Mouse (Mus musculus): ENCODE results near the gene Kif5c. TPM values are rescaled to one million over a fixed set of nuclear protein-coding genes. Genes with fewer than 3 reads are reported as not detected.
A peak's percentile ranks its signal among the peaks of the same experiment; 100 is the strongest.

Kif5c gene
- total and polyA plus RNA-seq, 2 experiments from 2014 or later = 170 to 328 TPM

DNA sequence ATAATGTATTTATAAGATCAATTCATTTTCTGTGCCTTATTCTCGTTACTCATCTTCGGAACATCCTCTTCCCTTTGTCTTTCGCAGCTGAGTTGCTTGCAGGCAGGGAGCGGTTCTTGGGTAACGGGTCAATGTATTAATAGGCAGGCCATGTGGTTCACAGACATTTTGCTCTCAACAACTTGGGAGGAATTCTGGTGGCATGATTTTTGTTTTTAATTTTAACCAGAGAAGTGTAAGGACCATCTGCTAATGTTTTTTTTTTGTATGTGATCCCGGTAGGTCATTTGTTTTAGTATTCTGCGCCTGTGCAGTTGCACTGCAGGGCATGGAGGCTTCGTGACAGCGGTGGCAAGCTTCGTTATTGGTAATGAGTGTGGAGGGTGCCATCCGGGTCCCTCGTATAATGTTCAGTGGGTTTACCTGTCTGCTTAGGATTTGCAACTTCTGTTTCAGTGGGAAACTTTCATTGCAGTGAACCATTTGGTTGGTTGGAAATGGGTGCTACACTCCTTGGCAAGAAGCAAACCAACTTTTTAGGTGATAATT, 41.4 kb downstream of the Kif5c start:
- whole genome bisulfite sequencing = 74% methylated on average over 12 of the region's 12 CpGs
- ATAC-seq (ENCODE audit: low FRiP score) = no peak

DNA sequence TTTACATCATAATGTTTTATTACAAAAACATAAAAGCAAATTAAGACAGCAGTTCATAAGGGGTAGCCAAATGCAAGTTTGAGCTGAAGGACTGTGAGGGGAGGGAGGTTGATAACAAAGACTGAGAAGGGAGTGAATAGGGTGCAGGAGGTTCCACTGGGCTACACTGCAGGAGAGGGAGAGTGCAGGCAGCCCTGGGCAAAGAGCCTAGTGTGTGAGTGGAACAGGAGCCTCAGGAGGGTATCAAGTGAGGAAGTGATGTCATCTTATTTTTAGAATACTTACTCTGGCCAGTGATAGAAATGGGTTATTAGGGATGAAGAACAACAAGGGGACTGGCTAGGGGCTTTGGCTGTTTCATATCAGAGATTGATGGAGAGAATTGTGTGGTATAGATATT, 42.2 kb downstream of the Kif5c start:
- ATAC-seq (ENCODE audit: low FRiP score) (no peak), DNase-seq (ENCODE audit: low spot score) (no peak)
- no peak overlapping the region for H3K9ac ChIP-seq (replicated peaks; ENCODE audit: low read length, poor library complexity, severe bottlenecking)
- H3K9me3 ChIP-seq (ENCODE audit: low read length) = no peaks in the 10 kb centered on the region
- no peak overlapping the region for H3K4me2 ChIP-seq (ENCODE audit: low read depth, low read length, poor library complexity, severe bottlenecking)
- no peak for TF ChIP-seq CTCF (IDR thresholded peaks at IDR 0.05)
- H3K4me1 ChIP-seq (ENCODE audit: insufficient read depth, low read length) = peaks cover 6% of the 10 kb centered on the region; the same call in 1 of the 2 replicates
- H3K27ac ChIP-seq (ENCODE audit: low read depth, low read length) = no peak overlapping the region
- H3K36me3 ChIP-seq (ENCODE audit: insufficient read depth, low read length) = no peaks in the 10 kb centered on the region
- H3K4me3 ChIP-seq (ENCODE audit: low read depth, low read length) = no peak overlapping the region
- H3K27me3 ChIP-seq (ENCODE audit: insufficient read depth, low read length) = no peaks in the 10 kb centered on the region

More for the DNA sequence above, 41.4 kb downstream of the Kif5c start:
- no peak overlapping the region for H3K4me3 ChIP-seq (ENCODE audit: low read depth, low read length)
- H3K27ac ChIP-seq (ENCODE audit: low read depth, low read length) = no peak overlapping the region
- H3K27me3 ChIP-seq (ENCODE audit: insufficient read depth, low read length) = no peaks in the 10 kb centered on the region
- no peaks in the 10 kb centered on the region for H3K9me3 ChIP-seq (ENCODE audit: low read length)
- DNase-seq (ENCODE audit: low spot score) = no peak
- no peak for TF ChIP-seq CTCF (IDR thresholded peaks at IDR 0.05)
- no peaks in the 10 kb centered on the region for H3K36me3 ChIP-seq (ENCODE audit: insufficient read depth, low read length)
- no peak overlapping the region for H3K4me2 ChIP-seq (ENCODE audit: low read depth, low read length, poor library complexity, severe bottlenecking)
- no peak overlapping the region for H3K9ac ChIP-seq (replicated peaks; ENCODE audit: low read length, poor library complexity, severe bottlenecking)
- peaks cover 12% of the 10 kb centered on the region; the same call in 1 of the 2 replicates for H3K4me1 ChIP-seq (ENCODE audit: insufficient read depth, low read length)

DNA sequence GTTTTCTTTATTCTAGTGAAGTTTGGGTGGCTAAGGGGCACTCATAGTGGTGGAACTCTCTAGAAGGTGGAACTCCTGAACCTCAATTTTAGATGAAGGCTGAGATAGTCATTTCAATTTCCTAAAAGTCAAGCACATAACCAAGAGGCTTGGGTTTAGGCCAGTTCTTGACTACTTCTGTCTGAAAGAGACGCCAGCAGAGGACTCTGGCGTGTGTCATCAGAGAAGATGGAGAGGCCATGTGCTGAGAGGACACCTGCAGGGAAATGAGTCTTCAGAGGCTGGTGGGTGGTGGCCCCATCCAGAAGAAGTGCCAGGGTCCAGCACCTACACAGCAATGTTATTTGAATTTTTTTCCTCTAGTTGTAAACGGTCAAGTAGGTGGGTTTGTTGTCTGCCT, 42.8 kb downstream of the Kif5c start:
- Histone ChIP-seq H3K9me3 (ENCODE audit: low read length) (no peaks in the 10 kb centered on the region), H3K9ac (replicated peaks; ENCODE audit: low read length, poor library complexity, severe bottlenecking) (no peak overlapping the region), H3K4me3 (ENCODE audit: low read depth, low read length) (no peak overlapping the region), H3K27ac (ENCODE audit: low read depth, low read length) (no peak overlapping the region), H3K27me3 (ENCODE audit: insufficient read depth, low read length) (no peaks in the 10 kb centered on the region), H3K4me2 (ENCODE audit: low read depth, low read length, poor library complexity, severe bottlenecking) (no peak overlapping the region), H3K4me1 (ENCODE audit: insufficient read depth, low read length) (peaks cover 6% of the 10 kb centered on the region; the same call in 1 of the 2 replicates), H3K36me3 (ENCODE audit: insufficient read depth, low read length) (no peaks in the 10 kb centered on the region)
- no peak for TF ChIP-seq CTCF (IDR thresholded peaks at IDR 0.05)
- DNase-seq (ENCODE audit: low spot score) (no peak), ATAC-seq (ENCODE audit: low FRiP score) (no peak)
- 88% methylated on average over 3 of the region's 3 CpGs for WGBS

DNA sequence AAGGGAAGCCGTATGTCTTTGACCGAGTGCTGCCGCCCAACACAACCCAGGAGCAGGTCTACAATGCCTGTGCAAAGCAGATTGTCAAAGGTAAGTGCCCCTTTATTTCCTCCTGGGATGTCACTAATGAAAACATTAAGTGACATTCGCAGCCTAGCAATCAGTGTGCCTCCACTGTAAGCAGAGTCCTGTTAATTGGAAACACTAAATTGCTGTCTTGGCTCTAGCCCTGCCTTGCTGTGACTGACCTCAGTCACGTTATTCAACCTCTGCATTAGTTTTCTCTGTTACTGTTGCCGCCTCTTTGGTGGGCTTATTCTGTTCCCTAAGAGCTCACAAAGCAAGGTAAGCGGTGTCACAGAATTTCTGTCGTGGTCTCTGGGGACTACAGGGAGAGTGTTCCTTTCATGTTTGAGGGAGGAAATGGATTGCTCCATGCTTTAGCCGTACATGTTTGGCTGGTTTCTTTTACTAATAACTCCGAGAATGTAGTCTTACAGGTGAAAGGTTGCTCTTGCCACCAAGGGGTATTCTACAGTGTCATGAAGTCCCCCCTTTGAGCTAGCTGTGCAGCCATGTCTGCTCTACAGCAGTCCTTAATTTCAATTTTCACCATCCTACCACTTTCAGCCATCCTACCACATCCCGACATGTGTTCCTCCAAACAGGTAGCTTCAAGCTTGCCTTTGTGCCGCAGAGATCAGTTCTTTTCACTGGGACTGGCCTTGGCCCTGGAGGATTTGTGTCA, 52.8 kb downstream of the Kif5c start:
- 49% methylated on average over 12 of the region's 12 CpGs for WGBS
- H3K9ac ChIP-seq (replicated peaks; ENCODE audit: low read length, poor library complexity, severe bottlenecking) = no peak overlapping the region; the same call in 1 of the 2 replicates
- no peak overlapping the region for H3K4me3 ChIP-seq (ENCODE audit: low read depth, low read length)
- TF ChIP-seq CTCF (IDR thresholded peaks at IDR 0.05) = no peak
- H3K36me3 ChIP-seq (ENCODE audit: insufficient read depth, low read length) = no peaks in the 10 kb centered on the region
- H3K27ac ChIP-seq (ENCODE audit: low read depth, low read length) = peak overlapping the region; percentile 51
- ATAC-seq (ENCODE audit: low FRiP score) (0 out of 2 replicates have a peak, but pooled peaks have one; percentile 9), DNase-seq (ENCODE audit: low spot score) (no peak)
- H3K4me2 ChIP-seq (ENCODE audit: low read depth, low read length, poor library complexity, severe bottlenecking) = no peak overlapping the region
- H3K4me1 ChIP-seq (ENCODE audit: insufficient read depth, low read length) = peaks cover 12% of the 10 kb centered on the region; the same call in 1 of the 2 replicates
- no peaks in the 10 kb centered on the region for H3K9me3 ChIP-seq (ENCODE audit: low read length)
- H3K27me3 ChIP-seq (ENCODE audit: insufficient read depth, low read length) = no peaks in the 10 kb centered on the region

DNA sequence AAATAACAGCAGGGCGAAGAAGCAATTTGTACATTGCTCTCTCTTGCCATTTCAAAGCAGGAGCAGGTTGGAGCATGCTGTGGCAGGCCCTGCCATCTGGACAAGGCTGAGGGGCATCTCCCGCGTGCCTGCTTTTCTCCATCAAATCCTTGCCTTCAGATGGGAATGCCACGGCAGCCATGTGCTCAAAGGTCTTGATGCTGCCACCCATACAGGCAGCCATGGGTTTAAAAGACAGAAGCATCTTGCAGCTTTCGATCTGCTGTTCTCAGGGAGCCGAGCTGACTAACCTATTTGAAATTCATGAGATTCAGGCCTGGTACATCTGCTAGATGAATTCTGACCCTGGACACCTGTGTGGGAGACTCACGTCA, 53.4 kb downstream of the Kif5c start:
- Histone ChIP-seq H3K9ac (replicated peaks; ENCODE audit: low read length, poor library complexity, severe bottlenecking) (no peak overlapping the region; the same call in none of the 2 replicates), H3K4me3 (ENCODE audit: low read depth, low read length) (no peak overlapping the region), H3K27me3 (ENCODE audit: insufficient read depth, low read length) (no peaks in the 10 kb centered on the region), H3K4me2 (ENCODE audit: low read depth, low read length, poor library complexity, severe bottlenecking) (no peak overlapping the region), H3K4me1 (ENCODE audit: insufficient read depth, low read length) (peaks cover 12% of the 10 kb centered on the region; the same call in 1 of the 2 replicates), H3K27ac (ENCODE audit: low read depth, low read length) (peak overlapping the region; percentile 51), H3K9me3 (ENCODE audit: low read length) (no peaks in the 10 kb centered on the region), H3K36me3 (ENCODE audit: insufficient read depth, low read length) (no peaks in the 10 kb centered on the region)
- ATAC-seq (ENCODE audit: low FRiP score) (peak; percentile 48; the same call in 1 of the 2 replicates), DNase-seq (ENCODE audit: low spot score) (peak; percentile 73)
- TF ChIP-seq CTCF (IDR thresholded peaks at IDR 0.05) = no peak
- WGBS = 16% methylated on average over 7 of the region's 7 CpGs

DNA sequence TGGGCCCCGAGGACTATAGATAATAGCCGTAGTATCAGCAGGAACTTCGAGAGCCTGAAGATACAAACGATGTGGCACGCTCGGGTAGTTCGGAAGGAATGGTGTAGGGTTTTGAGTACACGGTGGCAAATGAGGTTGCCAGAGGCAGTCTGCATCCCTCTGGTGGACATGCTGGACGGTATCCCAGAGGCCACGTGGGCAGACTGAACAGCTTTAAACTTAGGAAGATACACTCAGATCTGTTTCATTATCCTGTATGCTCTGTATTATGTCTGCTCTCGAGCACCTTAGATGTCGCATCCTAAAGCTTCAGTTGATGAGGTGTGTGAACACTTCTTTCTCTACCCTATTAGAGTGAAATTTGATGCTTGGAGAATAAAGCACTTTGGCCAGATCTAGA, 56.9 kb downstream of the Kif5c start:
- peaks cover 11% of the 10 kb centered on the region; the same call in 1 of the 2 replicates for H3K4me1 ChIP-seq (ENCODE audit: insufficient read depth, low read length)
- ATAC-seq (ENCODE audit: low FRiP score) = no peak

More for the DNA sequence above, 56.9 kb downstream of the Kif5c start:
- Histone ChIP-seq H3K4me3 (ENCODE audit: low read depth, low read length) (no peak overlapping the region), H3K9ac (replicated peaks; ENCODE audit: low read length, poor library complexity, severe bottlenecking) (no peak overlapping the region), H3K27ac (ENCODE audit: low read depth, low read length) (no peak overlapping the region), H3K9me3 (ENCODE audit: low read length) (no peaks in the 10 kb centered on the region), H3K4me2 (ENCODE audit: low read depth, low read length, poor library complexity, severe bottlenecking) (no peak overlapping the region), H3K27me3 (ENCODE audit: insufficient read depth, low read length) (no peaks in the 10 kb centered on the region), H3K36me3 (ENCODE audit: insufficient read depth, low read length) (no peaks in the 10 kb centered on the region)
- WGBS = 70% methylated on average over 12 of the region's 12 CpGs
- no peak for DNase-seq (ENCODE audit: low spot score)
- 0 out of 2 replicates have a peak, but pooled peaks have one; percentile 5 for TF ChIP-seq CTCF (IDR thresholded peaks at IDR 0.05)

All from midbrain, postnatal 0 days (tissue).